Mouse (Mus musculus) adrenal gland, adult 2 months (tissue): ENCODE measurements at regions not wholly inside any gene's neighbourhood (a gene's known extent, or its start where the extent isn't known, plus 50 kb on each side); places are given as distances from the start of the nearest gene placed in this dataset.
A peak's percentile ranks its signal among the peaks of the same experiment; 100 is the strongest.

ENCODE experiments used
- DNase-seq: peaks from one replicate; pipeline ENCODE4 v3.0.0; 2021

- DNase-seq: peak; percentile 18
Measured at GRCm38 (mm10) chr3:37975194-37975756, 251.0 kb upstream of the Gm5148 start.

- no peak for DNase-seq
Measured at GRCm38 (mm10) chr3:37972931-37973330, 248.6 kb upstream of the Gm5148 start.

GRCm38 (mm10) chr3:37971240-37971639 lies 246.9 kb upstream of the Gm5148 start:
- no peak for DNase-seq

- no peak for DNase-seq
Measured at GRCm38 (mm10) chr3:37968654-37969053, 244.4 kb upstream of the Gm5148 start.

- no peak for DNase-seq
Measured at GRCm38 (mm10) chr3:37965221-37965620, 240.9 kb upstream of the Gm5148 start.

GRCm38 (mm10) chr3:37964083-37964482 lies 239.8 kb upstream of the Gm5148 start:
- no peak for DNase-seq

- no peak for DNase-seq
Measured at GRCm38 (mm10) chr3:37962811-37963210, 238.5 kb upstream of the Gm5148 start.

GRCm38 (mm10) chr3:37962043-37962810 lies 237.9 kb upstream of the Gm5148 start:
- DNase-seq: no peak

GRCm38 (mm10) chr3:37958361-37958978 lies 234.2 kb upstream of the Gm5148 start:
- no peak for DNase-seq

GRCm38 (mm10) chr3:37956543-37956942 lies 232.3 kb upstream of the Gm5148 start:
- DNase-seq: no peak

- DNase-seq: peak; percentile 48
Measured at GRCm38 (mm10) chr3:37952891-37953290, 228.6 kb upstream of the Gm5148 start.

- DNase-seq: no peak
Measured at GRCm38 (mm10) chr3:37952251-37952650, 228.0 kb upstream of the Gm5148 start.

GRCm38 (mm10) chr3:37943661-37944060 lies 219.4 kb upstream of the Gm5148 start:
- no peak for DNase-seq

- DNase-seq: no peak
Measured at GRCm38 (mm10) chr3:37940016-37940415, 215.7 kb upstream of the Gm5148 start.

GRCm38 (mm10) chr3:37938870-37939269 lies 214.6 kb upstream of the Gm5148 start:
- no peak for DNase-seq

GRCm38 (mm10) chr3:37938284-37938596 lies 213.9 kb upstream of the Gm5148 start:
- DNase-seq: peak; percentile 36

- DNase-seq: no peak
Measured at GRCm38 (mm10) chr3:37937381-37938283, 213.3 kb upstream of the Gm5148 start.

- no peak for DNase-seq
Measured at GRCm38 (mm10) chr3:37936251-37936931, 212.1 kb upstream of the Gm5148 start.

GRCm38 (mm10) chr3:37934905-37935708 lies 210.8 kb upstream of the Gm5148 start:
- peak; percentile 47 for DNase-seq

GRCm38 (mm10) chr3:37934236-37934635 lies 209.9 kb upstream of the Gm5148 start:
- DNase-seq: no peak

- DNase-seq: no peak
Measured at GRCm38 (mm10) chr3:37928731-37929130, 204.4 kb upstream of the Gm5148 start.
